ENCODE assay signal across 8 mouse cellular contexts in genomic region chr9:57522114-57522860, GRCm38 (mm10). TPM values are rescaled to one million over a fixed set of nuclear protein-coding genes. Genes with fewer than 3 reads are reported as not detected.
DNase-seq lines count a peak whose midpoint lies in the region; ATAC-seq and TF ChIP-seq lines count a peak whose summit lies in the region.

No protein-coding gene starts in this region.

- no peak for ATAC-seq in heart, embryonic 13.5 days (ENCODE audit: extremely low read depth, insufficient number of reproducible peaks, low FRiP score, low TSS enrichment)
- ATAC-seq in inflammation-experienced regulatory T-cells, adult 6 months = no peak

- H3K4me1 ChIP-seq in heart, embryonic 13.5 days = peaks cover 44% of the 10 kb centered on the region
- peaks cover 7 to 8% of the 10 kb centered on the region in 2 experiments for H3K4me1 ChIP-seq in ES-E14 (ENCODE audit: control insufficient read depth in 2 of 2, insufficient read depth in 2 of 2, low read length in 2 of 2, poor library complexity in 1 of 2)
- peaks cover 26% of the 10 kb centered on the region for H3K4me1 ChIP-seq in hindbrain, embryonic 10.5 days (replicated peaks)
- peaks cover 28% of the 10 kb centered on the region for H3K4me1 ChIP-seq in midbrain, embryonic 10.5 days

- peak overlapping the region; percentile 99 for H3K27ac ChIP-seq in heart, embryonic 13.5 days (replicated peaks)
- H3K27ac ChIP-seq in ES-E14 (ENCODE audit: insufficient read depth, low read depth, low read length, poor library complexity, severe bottlenecking) = peak overlapping the region; percentile 59; the same call in 1 of the 2 replicates
- peak overlapping the region; percentile 98 for H3K27ac ChIP-seq in hindbrain, embryonic 10.5 days
- peak overlapping the region; percentile 98 for H3K27ac ChIP-seq in midbrain, embryonic 10.5 days (replicated peaks)

- H3K4me2 ChIP-seq in heart, embryonic 13.5 days = peak overlapping the region; percentile 77

- 23% methylated on average over 7 of the region's 7 CpGs for WGBS in heart, embryonic 13.5 days
- WGBS in hindbrain, embryonic 10.5 days = 59% methylated on average over 7 of the region's 7 CpGs
- 50% methylated on average over 7 of the region's 7 CpGs for WGBS in midbrain, embryonic 10.5 days

- peak overlapping the region; percentile 90 for H3K4me3 ChIP-seq in heart, embryonic 13.5 days
- peak overlapping the region; percentile 79 to 91 for H3K4me3 ChIP-seq in ES-E14 (ENCODE audit: insufficient read depth in 1 of 2, low read depth in 1 of 2, low read length in 2 of 2, poor library complexity in 1 of 2, severe bottlenecking in 1 of 2)
- peak overlapping the region; percentile 95 for H3K4me3 ChIP-seq in hindbrain, embryonic 10.5 days
- peak overlapping the region; percentile 99 for H3K4me3 ChIP-seq in midbrain, embryonic 10.5 days

- in situ Hi-C loops in ES-E14 (cut with MboI; ENCODE audit: low sequenced_read_pairs in 2 of 2, unreplicated experiment in 2 of 2) = no loop called here

- no peaks in the 10 kb centered on the region for H3K27me3 ChIP-seq in heart, embryonic 13.5 days (replicated peaks)
- no peaks in the 10 kb centered on the region for H3K27me3 ChIP-seq in hindbrain, embryonic 10.5 days (ENCODE audit: insufficient read depth, poor library complexity, severe bottlenecking)
- no peaks in the 10 kb centered on the region for H3K27me3 ChIP-seq in midbrain, embryonic 10.5 days (ENCODE audit: low read depth, poor library complexity, severe bottlenecking)

- peak overlapping the region; percentile 97 for H3K9ac ChIP-seq in heart, embryonic 13.5 days
- H3K9ac ChIP-seq in ES-E14 (ENCODE audit: insufficient read depth, low read depth, low read length, poor library complexity, severe bottlenecking) = peak overlapping the region; percentile 96

- no peak for DNase-seq in heart, adult 8-10 months (ENCODE audit: low spot score)
- no peak for DNase-seq in ES-E14 (ENCODE audit: low read depth, low spot score)
- DNase-seq in hindbrain, embryonic 10.5 days (ENCODE audit: low spot score) = no peak
- DNase-seq in midbrain, embryonic 10.5 days (ENCODE audit: low spot score) = no peak
- DNase-seq in layer of hippocampus, postnatal 36 days = no peak
- DNase-seq in adrenal gland, adult 18-20 months (ENCODE audit: low spot score in 2 of 2) = no peak

- no peaks in the 10 kb centered on the region for H3K9me3 ChIP-seq in heart, embryonic 13.5 days
- H3K9me3 ChIP-seq in ES-E14 (ENCODE audit: control insufficient read depth, insufficient read depth, low read depth, low read length) = no peaks in the 10 kb centered on the region
- no peaks in the 10 kb centered on the region for H3K9me3 ChIP-seq in hindbrain, embryonic 10.5 days
- H3K9me3 ChIP-seq in midbrain, embryonic 10.5 days (replicated peaks) = no peaks in the 10 kb centered on the region

- H3K36me3 ChIP-seq in heart, embryonic 13.5 days = no peaks in the 10 kb centered on the region
- no peaks in the 10 kb centered on the region; the same call in 1 of the 2 replicates for H3K36me3 ChIP-seq in ES-E14 (ENCODE audit: control insufficient read depth, insufficient read depth, low read length, poor library complexity, severe bottlenecking)
- H3K36me3 ChIP-seq in hindbrain, embryonic 10.5 days = no peaks in the 10 kb centered on the region
- no peaks in the 10 kb centered on the region for H3K36me3 ChIP-seq in midbrain, embryonic 10.5 days

TF ChIP-seq in ES-E14, 5 proteins besides CTCF, POLR2A, EP300 and RAD21:
- TF ChIP-seq HCFC1 (IDR thresholded peaks at IDR 0.05; ENCODE audit: borderline replicate concordance, insufficient read depth, low read length) (no peak), ZNF384 (IDR thresholded peaks at IDR 0.05; ENCODE audit: low read depth, low read length) (no peak), CHD2 (IDR thresholded peaks at IDR 0.05; ENCODE audit: low read depth, low read length) (no peak), MAFK (IDR thresholded peaks at IDR 0.05; ENCODE audit: insufficient read depth, low read depth, low read length) (no peak), ZC3H11A (IDR thresholded peaks at IDR 0.05; ENCODE audit: borderline replicate concordance, low read depth, low read length) (no peak)

RNA-seq across cellular contexts. Expression of gene Cox5a, which starts 1.2 kb away (rescaled TPM):
- 1,286 and 1,445 TPM in 2 replicates for polyA plus RNA-seq in heart, embryonic 13.5 days (2015; fragmentation: Nextera tagmentation; extraction: Ambion mirVana)
- 1,000 to 10,000 TPM; 2,249 to 2,640 (median 2,421) TPM for total RNA-seq in heart, adult 8-10 months (2022)
- total RNA-seq in ES-E14 (2012; rRNA removed) = 390 TPM in 2 replicates
- 712 and 781 TPM in 2 replicates for polyA plus RNA-seq in hindbrain, embryonic 10.5 days (2016; fragmentation: Nextera tagmentation; extraction: Ambion mirVana)
- 705 and 737 TPM in 2 replicates for polyA plus RNA-seq in midbrain, embryonic 10.5 days (2016; fragmentation: Nextera tagmentation; extraction: Ambion mirVana)
- 100 to 1,000 TPM; 387 to 406 TPM for total RNA-seq in layer of hippocampus, postnatal 36 days (2021)
- polyA plus RNA-seq in inflammation-experienced regulatory T-cells, adult 6 months (2017; shearing (Covaris generic)) = 100 to 1,000 TPM; 223 to 469 (median 223) TPM
- total RNA-seq in adrenal gland, adult 18-20 months (2021) = 100 to 1,000 TPM; 514 to 860 TPM

RNA-seq across cellular contexts. Expression of gene Fam219b, which starts 15.0 kb away (rescaled TPM):
- 11.4 and 12.8 TPM in 2 replicates for polyA plus RNA-seq in heart, embryonic 13.5 days (2015; fragmentation: Nextera tagmentation; extraction: Ambion mirVana)
- 10 to 100 TPM in 3 of 4 experiments, 1 to 10 TPM in 1; 9.5 to 11.6 (median 10.8) TPM for total RNA-seq in heart, adult 8-10 months (2022)
- total RNA-seq in ES-E14 (2012; rRNA removed) = 10.2 and 10.8 TPM in 2 replicates
- polyA plus RNA-seq in hindbrain, embryonic 10.5 days (2016; fragmentation: Nextera tagmentation; extraction: Ambion mirVana) = 16.1 and 16.3 TPM in 2 replicates
- 16.8 and 19.4 TPM in 2 replicates for polyA plus RNA-seq in midbrain, embryonic 10.5 days (2016; fragmentation: Nextera tagmentation; extraction: Ambion mirVana)
- total RNA-seq in layer of hippocampus, postnatal 36 days (2021) = 10 to 100 TPM; 18.7 to 19.2 TPM
- polyA plus RNA-seq in inflammation-experienced regulatory T-cells, adult 6 months (2017; shearing (Covaris generic)) = 10 to 100 TPM; 19.6 to 40.2 (median 32.7) TPM
- 10 to 100 TPM; 21.4 to 26.4 TPM for total RNA-seq in adrenal gland, adult 18-20 months (2021)

RNA-seq across cellular contexts. Expression of gene Rpp25, which starts 18.5 kb away (rescaled TPM):
- 12.2 and 13.5 TPM in 2 replicates for polyA plus RNA-seq in heart, embryonic 13.5 days (2015; fragmentation: Nextera tagmentation; extraction: Ambion mirVana)
- total RNA-seq in heart, adult 8-10 months (2022) = 1 to 10 TPM; 2.0 to 3.7 (median 2.0) TPM
- 40.9 and 48.7 TPM in 2 replicates for total RNA-seq in ES-E14 (2012; rRNA removed)
- 2.5 and 9.7 TPM in 2 replicates for polyA plus RNA-seq in hindbrain, embryonic 10.5 days (2016; fragmentation: Nextera tagmentation; extraction: Ambion mirVana)
- 2.5 and 9.3 TPM in 2 replicates for polyA plus RNA-seq in midbrain, embryonic 10.5 days (2016; fragmentation: Nextera tagmentation; extraction: Ambion mirVana)
- total RNA-seq in layer of hippocampus, postnatal 36 days (2021) = 1 to 10 TPM; 9.4 to 9.9 TPM
- polyA plus RNA-seq in inflammation-experienced regulatory T-cells, adult 6 months (2017; shearing (Covaris generic)) = not detected
- 1 to 10 TPM; 1.2 to 1.7 TPM for total RNA-seq in adrenal gland, adult 18-20 months (2021)

RNA-seq across cellular contexts. Expression of gene Mpi, which starts 30.3 kb away (rescaled TPM):
- polyA plus RNA-seq in heart, embryonic 13.5 days (2015; fragmentation: Nextera tagmentation; extraction: Ambion mirVana) = 74.2 and 80.9 TPM in 2 replicates
- 100 to 1,000 TPM; 127 to 162 (median 147) TPM for total RNA-seq in heart, adult 8-10 months (2022)
- total RNA-seq in ES-E14 (2012; rRNA removed) = 42.3 and 45.2 TPM in 2 replicates
- 61.7 and 74.1 TPM in 2 replicates for polyA plus RNA-seq in hindbrain, embryonic 10.5 days (2016; fragmentation: Nextera tagmentation; extraction: Ambion mirVana)
- 64.7 and 74.4 TPM in 2 replicates for polyA plus RNA-seq in midbrain, embryonic 10.5 days (2016; fragmentation: Nextera tagmentation; extraction: Ambion mirVana)
- total RNA-seq in layer of hippocampus, postnatal 36 days (2021) = 10 to 100 TPM; 65.9 to 66.3 TPM
- 10 to 100 TPM; 14.3 to 16.0 (median 14.7) TPM for polyA plus RNA-seq in inflammation-experienced regulatory T-cells, adult 6 months (2017; shearing (Covaris generic))
- 10 to 100 TPM; 34.7 to 36.8 TPM for total RNA-seq in adrenal gland, adult 18-20 months (2021)

RNA-seq across cellular contexts. Expression of gene Scamp2, which starts 38.5 kb away (rescaled TPM):
- 51.5 and 52.4 TPM in 2 replicates for polyA plus RNA-seq in heart, embryonic 13.5 days (2015; fragmentation: Nextera tagmentation; extraction: Ambion mirVana)
- 10 to 100 TPM; 25.0 to 31.1 (median 25.3) TPM for total RNA-seq in heart, adult 8-10 months (2022)
- 51.7 and 79.6 TPM in 2 replicates for total RNA-seq in ES-E14 (2012; rRNA removed)
- polyA plus RNA-seq in hindbrain, embryonic 10.5 days (2016; fragmentation: Nextera tagmentation; extraction: Ambion mirVana) = 50.7 and 59.7 TPM in 2 replicates
- 52.4 and 58.9 TPM in 2 replicates for polyA plus RNA-seq in midbrain, embryonic 10.5 days (2016; fragmentation: Nextera tagmentation; extraction: Ambion mirVana)
- total RNA-seq in layer of hippocampus, postnatal 36 days (2021) = 10 to 100 TPM; 24.6 to 25.5 TPM
- 10 to 100 TPM; 81.3 to 95.1 (median 84.9) TPM for polyA plus RNA-seq in inflammation-experienced regulatory T-cells, adult 6 months (2017; shearing (Covaris generic))
- total RNA-seq in adrenal gland, adult 18-20 months (2021) = 10 to 100 TPM; 51.3 to 61.9 TPM
